17 mouse cellular contexts compared by ENCODE assay signal in the genomic region with DNA sequence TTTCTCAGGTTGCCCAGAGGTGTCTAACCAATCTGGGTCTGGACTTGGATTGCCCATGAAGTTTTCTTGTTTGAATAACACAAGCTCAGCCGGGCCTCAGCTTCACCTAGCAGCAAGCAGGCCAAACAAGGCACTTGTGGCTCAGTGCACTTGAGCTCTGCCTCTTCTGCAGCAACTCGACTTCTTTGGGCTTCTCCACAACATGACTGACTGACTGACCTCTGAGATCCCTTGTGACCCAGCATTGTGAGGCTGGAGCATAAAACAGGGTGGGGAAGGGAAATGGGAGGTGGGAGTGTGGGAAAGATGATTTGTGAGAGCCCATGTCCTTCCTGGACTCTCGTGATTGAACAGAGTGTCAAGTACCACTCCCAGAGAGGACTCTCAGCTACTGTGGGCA.
DNase-seq lines count a peak whose midpoint lies in the region; ATAC-seq and TF ChIP-seq lines count a peak whose summit lies in the region.
"Had no signal": no experiment of that assay in that cellular context is flagged by ENCODE, and none has a peak within 500 bp of the region (broad histone marks: within the 10 kb centered on the region; RNA-seq: fewer than 3 reads in every experiment).

No protein-coding gene starts in this region.

- H3K9ac ChIP-seq in kidney, embryonic 14.5 days (ENCODE audit: low read depth, low read length) = no peak overlapping the region
- no peak overlapping the region for H3K9ac ChIP-seq in liver, embryonic 16.5 days (ENCODE audit: low read depth, low read length)
- H3K9ac ChIP-seq: forebrain, embryonic 13.5 days; kidney, embryonic 15.5 days; midbrain, embryonic 12.5 days had no signal

- no peak for TF ChIP-seq CTCF in G1E (IDR thresholded peaks at IDR 0.05; ENCODE audit: low read depth, low read length)

- no peak overlapping the region for H3K4me2 ChIP-seq in kidney, embryonic 14.5 days (replicated peaks; ENCODE audit: low read depth, low read length)
- H3K4me2 ChIP-seq in liver, embryonic 16.5 days (ENCODE audit: low read depth, low read length) = no peak overlapping the region
- H3K4me2 ChIP-seq: forebrain, embryonic 13.5 days; kidney, embryonic 15.5 days; midbrain, embryonic 12.5 days had no signal

- H3K27ac ChIP-seq in kidney, embryonic 14.5 days (ENCODE audit: low read depth, low read length) = no peak overlapping the region
- H3K27ac ChIP-seq in liver, embryonic 16.5 days (ENCODE audit: low read length) = peak overlapping the region; percentile 22; the same call in 1 of the 2 replicates
- H3K27ac ChIP-seq: forebrain, embryonic 13.5 days; kidney, embryonic 15.5 days; layer of hippocampus, adult 2 months; midbrain, embryonic 12.5 days had no signal

- no peaks in the 10 kb centered on the region for H3K27me3 ChIP-seq in kidney, embryonic 14.5 days (ENCODE audit: control insufficient read depth, insufficient read depth, low read length)
- H3K27me3 ChIP-seq in G1E (ENCODE audit: insufficient read depth, low read length) = no peaks in the 10 kb centered on the region
- H3K27me3 ChIP-seq in liver, embryonic 16.5 days (ENCODE audit: control insufficient read depth, insufficient read depth, low read depth, low read length) = no peaks in the 10 kb centered on the region
- H3K27me3 ChIP-seq: forebrain, embryonic 13.5 days; kidney, embryonic 15.5 days; midbrain, embryonic 12.5 days had no signal

- peak; percentile 19 for DNase-seq in kidney, adult 11 months
- DNase-seq in G1E (ENCODE audit: low spot score) (no peak), adipocyte (ENCODE audit: low spot score) (no peak)
- DNase-seq in lung, postnatal 25 days (ENCODE audit: low spot score) = peak; percentile 74
- DNase-seq in left cerebral cortex, postnatal 4 days = no peak
- DNase-seq in adrenal gland, postnatal 10 days = no peak
- DNase-seq: cerebellum, postnatal 14 days; retina, postnatal 1 day; right cerebral cortex, postnatal 4 days; thymus, adult 18-20 months had no signal

- H3K9me3 ChIP-seq in kidney, embryonic 14.5 days (ENCODE audit: control insufficient read depth, low read length) = no peaks in the 10 kb centered on the region
- no peaks in the 10 kb centered on the region for H3K9me3 ChIP-seq in G1E (replicated peaks)
- H3K9me3 ChIP-seq in liver, embryonic 16.5 days (replicated peaks; ENCODE audit: control insufficient read depth, low read length) = no peaks in the 10 kb centered on the region
- H3K9me3 ChIP-seq: forebrain, embryonic 13.5 days; kidney, embryonic 15.5 days; limb, embryonic 10.5 days; midbrain, embryonic 12.5 days had no signal

- no peak overlapping the region for H3K4me3 ChIP-seq in kidney, embryonic 14.5 days (ENCODE audit: low read length)
- H3K4me3 ChIP-seq in G1E (ENCODE audit: low read depth, low read length) = peak overlapping the region; percentile 10; the same call in 1 of the 2 replicates
- H3K4me3 ChIP-seq in liver, embryonic 16.5 days (ENCODE audit: low read depth, low read length) = no peak overlapping the region
- H3K4me3 ChIP-seq: forebrain, embryonic 13.5 days; kidney, embryonic 15.5 days; layer of hippocampus, adult 2 months; limb, embryonic 10.5 days; midbrain, embryonic 12.5 days had no signal

- ATAC-seq in kidney, embryonic 14.5 days (ENCODE audit: low FRiP score, low TSS enrichment) = no peak
- ATAC-seq in G1E (ENCODE audit: extremely low read depth, insufficient number of reproducible peaks, low FRiP score, poor library complexity, severe bottlenecking) = no peak
- ATAC-seq in liver, embryonic 16.5 days (ENCODE audit: low read depth) = no peak
- ATAC-seq: forebrain, embryonic 13.5 days had no signal

- intact Hi-C loops in left cerebral cortex, postnatal 4 days (cut with DNase I) = no loop called here

- H3K36me3 ChIP-seq in kidney, embryonic 14.5 days (ENCODE audit: control insufficient read depth, insufficient read depth, low read length) = no peaks in the 10 kb centered on the region
- peaks cover 60% of the 10 kb centered on the region for H3K36me3 ChIP-seq in G1E (replicated peaks)
- no peaks in the 10 kb centered on the region for H3K36me3 ChIP-seq in liver, embryonic 16.5 days (ENCODE audit: control insufficient read depth, insufficient read depth)
- H3K36me3 ChIP-seq: kidney, embryonic 15.5 days; limb, embryonic 10.5 days; midbrain, embryonic 12.5 days had no signal

- H3K4me1 ChIP-seq in kidney, embryonic 14.5 days (ENCODE audit: control insufficient read depth, insufficient read depth, low read length) = no peaks in the 10 kb centered on the region
- H3K4me1 ChIP-seq in G1E (ENCODE audit: insufficient read depth, low read depth, low read length) = peaks cover 54% of the 10 kb centered on the region
- H3K4me1 ChIP-seq in liver, embryonic 16.5 days (ENCODE audit: control insufficient read depth, low read depth, low read length) = peaks cover 17% of the 10 kb centered on the region
- H3K4me1 ChIP-seq: forebrain, embryonic 13.5 days; midbrain, embryonic 12.5 days had no signal

- 44% methylated on average over 3 of the region's 3 CpGs for WGBS in kidney, embryonic 14.5 days
- 42% methylated on average over 3 of the region's 3 CpGs for WGBS in liver, embryonic 16.5 days (ENCODE audit: insufficient replicate concordance)

Comparison
In these comparisons a context has a peak if more than half of its experiments do, and no peak if none do; other contexts are left out.
1. DNase-seq: peak in kidney, adult 11 months (single experiment) and lung, postnatal 25 days (single experiment); none in G1E (single experiment), left cerebral cortex, postnatal 4 days (single experiment), adrenal gland, postnatal 10 days (single experiment) and adipocyte (single experiment).